Mouse (Mus musculus): ENCODE measurements around the gene Nup153. TPM values are rescaled to one million over a fixed set of nuclear protein-coding genes. Genes with fewer than 3 reads are reported as not detected.

Gene Nup153
- polyA plus RNA-seq, 1 experiment from 2014 or later, result 28.6 TPM

DNA sequence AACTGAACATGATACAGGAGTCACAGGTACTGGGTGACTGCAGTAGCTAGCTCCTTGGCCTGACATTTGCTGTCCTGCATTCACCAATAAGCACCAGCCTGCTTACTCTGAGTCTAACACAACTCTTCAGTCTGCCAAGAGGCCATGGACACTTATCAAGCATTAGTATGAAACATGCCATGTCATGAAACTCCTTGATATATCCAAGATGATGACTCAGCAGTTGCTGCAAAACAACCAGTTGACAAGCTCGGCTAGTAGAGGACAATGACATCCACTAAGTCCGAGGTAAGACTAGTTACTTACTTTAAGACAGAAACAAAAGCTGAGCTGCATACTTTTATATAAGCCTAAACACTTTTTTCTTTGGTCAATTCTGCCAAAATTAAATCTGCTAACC, 2.5 kb downstream of the Nup153 start:
- no peak for DNase-seq (ENCODE audit: low spot score)
- Histone ChIP-seq H3K27ac (replicated peaks) (no peak overlapping the region), H3K4me1 (peaks cover 27% of the 10 kb centered on the region), H3K9me3 (replicated peaks) (no peaks in the 10 kb centered on the region), H3K4me3 (peak overlapping the region; percentile 99), H3K27me3 (ENCODE audit: low read depth, poor library complexity, severe bottlenecking) (no peaks in the 10 kb centered on the region), H3K36me3 (0 out of 2 replicates have a peak, but pooled peaks cover under 1% of the 10 kb centered on the region)
- 31% methylated on average over 2 of the region's 2 CpGs for WGBS

GRCm38 (mm10) chr13:46724371-46724770, 3.4 kb downstream of the Nup153 start:
- no peak overlapping the region for H3K27ac ChIP-seq (replicated peaks)
- no peak overlapping the region for H3K4me3 ChIP-seq
- peaks cover 8% of the 10 kb centered on the region; the same call in 1 of the 2 replicates for H3K36me3 ChIP-seq
- no peaks in the 10 kb centered on the region for H3K27me3 ChIP-seq (ENCODE audit: low read depth, poor library complexity, severe bottlenecking)
- no peak for DNase-seq (ENCODE audit: low spot score)
- peaks cover 27% of the 10 kb centered on the region for H3K4me1 ChIP-seq
- no peaks in the 10 kb centered on the region for H3K9me3 ChIP-seq (replicated peaks)

DNA sequence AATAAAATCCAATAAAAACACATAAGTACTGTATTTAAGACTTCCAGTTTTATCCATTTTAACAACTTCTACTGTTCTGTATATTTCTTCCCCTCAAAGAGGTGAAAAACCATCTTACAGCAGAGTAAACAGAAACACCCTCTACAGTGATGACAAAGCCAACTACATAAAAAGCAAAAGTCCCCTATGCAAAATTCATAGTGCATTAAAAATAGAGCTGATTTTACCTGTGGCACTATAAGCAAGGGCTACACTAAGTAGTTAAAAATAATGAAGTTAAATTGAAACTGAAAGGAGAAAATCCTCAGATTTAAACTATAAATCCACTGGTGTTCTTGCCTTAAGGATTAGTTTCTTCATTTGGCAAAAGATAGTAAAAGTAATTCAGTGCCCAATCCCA, 6.7 kb downstream of the Nup153 start:
- H3K4me3 ChIP-seq, result no peak overlapping the region
- no peaks in the 10 kb centered on the region for H3K9me3 ChIP-seq (replicated peaks)
- H3K36me3 ChIP-seq, result peaks cover 21% of the 10 kb centered on the region
- H3K4me1 ChIP-seq, result peaks cover 18% of the 10 kb centered on the region
- no peak for DNase-seq (ENCODE audit: low spot score)
- no peak overlapping the region for H3K27ac ChIP-seq (replicated peaks)
- H3K27me3 ChIP-seq (ENCODE audit: low read depth, poor library complexity, severe bottlenecking), result no peaks in the 10 kb centered on the region

DNA sequence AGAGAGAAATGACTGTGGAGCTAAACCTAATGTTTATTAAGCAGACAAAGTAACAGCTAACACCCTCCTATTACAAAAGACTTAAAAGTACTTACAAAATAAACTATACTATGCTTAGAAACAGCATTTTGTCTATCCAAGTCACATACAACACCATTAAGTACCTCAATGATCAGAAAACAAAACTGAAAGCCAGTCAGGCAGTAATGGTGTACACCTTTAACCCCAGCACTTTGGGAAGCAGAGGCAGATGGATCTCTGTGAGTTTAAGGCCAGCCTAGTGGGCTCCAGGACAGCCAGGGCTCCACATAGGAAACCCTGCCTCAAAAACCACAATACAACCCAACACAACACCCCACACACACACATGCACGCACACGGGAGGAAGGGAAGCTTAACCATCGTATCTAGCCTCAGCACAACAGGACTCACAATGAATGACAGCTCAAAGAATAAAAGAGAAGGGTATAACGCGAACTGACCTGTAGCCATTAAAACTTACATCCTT, 8.8 kb downstream of the Nup153 start:
- no peak for DNase-seq (ENCODE audit: low spot score)

DNA sequence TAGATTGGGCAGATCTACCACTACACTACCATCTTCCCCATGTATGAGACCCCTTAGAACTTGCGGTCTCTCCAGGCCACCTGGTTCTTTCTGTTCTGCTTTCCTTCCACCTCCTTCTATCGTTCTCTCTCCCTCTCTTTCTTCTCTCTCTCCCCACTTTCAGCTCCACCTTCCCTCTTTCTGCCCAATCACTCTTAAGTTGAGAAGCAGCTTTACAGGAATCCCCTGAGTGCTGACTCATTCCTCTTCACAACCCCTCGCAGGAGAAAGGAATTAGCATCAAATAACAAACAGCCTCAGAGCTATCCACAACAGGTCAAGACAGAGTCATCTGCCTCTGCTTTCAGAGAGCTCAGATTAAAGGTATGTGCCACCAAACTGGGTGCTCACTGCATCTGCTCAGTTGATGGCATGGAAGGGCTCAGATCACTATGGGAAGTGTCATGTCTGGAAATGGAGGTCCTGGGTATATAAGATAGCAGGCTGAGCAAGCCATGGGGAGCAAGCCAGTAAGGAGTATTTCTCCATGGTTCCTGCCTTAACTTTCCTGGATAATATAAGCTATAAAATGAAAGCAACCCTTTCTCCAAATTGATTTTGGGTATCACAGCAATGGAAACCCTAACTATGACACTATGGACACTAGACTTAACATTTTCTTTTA, 11.6 kb downstream of the Nup153 start:
- Histone ChIP-seq H3K27ac (replicated peaks) (no peak overlapping the region), H3K36me3 (peaks cover 68% of the 10 kb centered on the region), H3K9me3 (replicated peaks) (no peaks in the 10 kb centered on the region), H3K4me1 (no peaks in the 10 kb centered on the region), H3K27me3 (ENCODE audit: low read depth, poor library complexity, severe bottlenecking) (no peaks in the 10 kb centered on the region), H3K4me3 (no peak overlapping the region)
- DNase-seq (ENCODE audit: low spot score), result no peak
- 84% methylated on average over 3 of the region's 3 CpGs for WGBS

More for the DNA sequence above, 8.8 kb downstream of the Nup153 start:
- 81% methylated on average over 5 of the region's 5 CpGs for WGBS
- H3K4me1 ChIP-seq, result no peaks in the 10 kb centered on the region
- H3K36me3 ChIP-seq, result peaks cover 39% of the 10 kb centered on the region
- H3K27me3 ChIP-seq (ENCODE audit: low read depth, poor library complexity, severe bottlenecking), result no peaks in the 10 kb centered on the region
- H3K4me3 ChIP-seq, result no peak overlapping the region
- no peaks in the 10 kb centered on the region for H3K9me3 ChIP-seq (replicated peaks)
- no peak overlapping the region for H3K27ac ChIP-seq (replicated peaks)

DNA sequence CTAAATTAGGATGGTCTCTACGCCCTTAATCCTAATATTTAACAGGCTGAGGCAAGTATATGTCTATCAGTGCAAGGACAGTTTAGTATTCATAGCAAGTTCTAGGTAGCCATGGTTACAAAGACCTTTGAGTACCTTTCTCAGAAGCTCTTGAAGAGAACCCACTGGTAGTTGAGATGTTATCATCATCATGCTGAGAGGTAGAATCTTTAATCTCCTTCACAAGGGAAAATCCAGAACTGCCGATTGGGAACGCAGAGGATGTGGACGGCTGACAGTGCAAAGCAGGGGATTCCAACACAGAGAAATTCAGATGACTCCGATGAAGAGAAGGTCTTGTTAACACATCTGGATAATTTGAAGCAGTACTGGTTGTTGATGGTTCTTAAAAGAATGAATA, 14.3 kb downstream of the Nup153 start:
- Histone ChIP-seq H3K27me3 (ENCODE audit: low read depth, poor library complexity, severe bottlenecking) (no peaks in the 10 kb centered on the region), H3K36me3 (peaks cover 85% of the 10 kb centered on the region), H3K4me3 (no peak overlapping the region), H3K4me1 (no peaks in the 10 kb centered on the region), H3K27ac (replicated peaks) (no peak overlapping the region), H3K9me3 (replicated peaks) (no peaks in the 10 kb centered on the region)
- DNase-seq (ENCODE audit: low spot score), result no peak
- 95% methylated on average over 5 of the region's 5 CpGs for WGBS

DNA sequence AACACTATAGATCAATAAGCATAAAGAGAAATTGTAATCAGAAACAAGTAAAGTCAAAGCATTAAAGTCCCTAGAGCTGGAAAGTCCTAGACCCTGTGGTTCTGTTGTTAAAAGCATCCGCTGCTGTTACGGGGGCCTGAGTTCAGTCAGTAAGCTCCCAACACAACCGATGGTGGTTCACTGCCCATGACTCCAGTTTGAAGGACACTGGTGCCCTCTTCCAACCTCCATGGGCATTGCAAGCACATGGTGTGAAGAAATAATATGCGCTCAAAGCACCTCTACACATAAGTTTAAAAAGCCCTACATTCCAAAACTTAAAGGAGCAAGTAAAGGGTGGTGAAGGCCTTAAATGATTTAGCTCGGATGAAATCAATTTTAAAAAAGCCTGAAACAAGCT, 24.6 kb downstream of the Nup153 start:
- no peaks in the 10 kb centered on the region for H3K27me3 ChIP-seq (ENCODE audit: low read depth, poor library complexity, severe bottlenecking)
- H3K4me1 ChIP-seq, result no peaks in the 10 kb centered on the region
- no peak for DNase-seq (ENCODE audit: low spot score)
- no peak overlapping the region for H3K4me3 ChIP-seq
- no peaks in the 10 kb centered on the region for H3K9me3 ChIP-seq (replicated peaks)
- peaks cover 94% of the 10 kb centered on the region for H3K36me3 ChIP-seq
- no peak overlapping the region for H3K27ac ChIP-seq (replicated peaks)
- 81% methylated on average over 5 of the region's 5 CpGs for WGBS

GRCm38 (mm10) chr13:46701486-46701885, 26.3 kb downstream of the Nup153 start:
- no peak for DNase-seq (ENCODE audit: low spot score)
- Histone ChIP-seq H3K4me3 (no peak overlapping the region), H3K9me3 (replicated peaks) (no peaks in the 10 kb centered on the region), H3K36me3 (peaks cover 94% of the 10 kb centered on the region), H3K27ac (replicated peaks) (no peak overlapping the region), H3K27me3 (ENCODE audit: low read depth, poor library complexity, severe bottlenecking) (no peaks in the 10 kb centered on the region), H3K4me1 (no peaks in the 10 kb centered on the region)
- 95% methylated on average over 2 of the region's 2 CpGs for WGBS

- Histone ChIP-seq H3K27me3 (ENCODE audit: low read depth, poor library complexity, severe bottlenecking) (no peaks in the 10 kb centered on the region), H3K4me1 (no peaks in the 10 kb centered on the region), H3K36me3 (peaks cover 95% of the 10 kb centered on the region), H3K27ac (replicated peaks) (no peak overlapping the region), H3K4me3 (no peak overlapping the region), H3K9me3 (replicated peaks) (no peaks in the 10 kb centered on the region)
- DNase-seq (ENCODE audit: low spot score), result no peak
- WGBS, result 89% methylated on average over 1 of the region's 1 CpGs
Observed at GRCm38 (mm10) chr13:46699372-46699771, 28.4 kb downstream of the Nup153 start.

GRCm38 (mm10) chr13:46696788-46697187, 31.0 kb downstream of the Nup153 start:
- no peaks in the 10 kb centered on the region for H3K4me1 ChIP-seq
- WGBS, result 86% methylated on average over 2 of the region's 2 CpGs
- H3K9me3 ChIP-seq (replicated peaks), result no peaks in the 10 kb centered on the region
- no peaks in the 10 kb centered on the region for H3K27me3 ChIP-seq (ENCODE audit: low read depth, poor library complexity, severe bottlenecking)
- no peak for DNase-seq (ENCODE audit: low spot score)
- no peak overlapping the region for H3K27ac ChIP-seq (replicated peaks)
- peaks cover 96% of the 10 kb centered on the region for H3K36me3 ChIP-seq
- no peak overlapping the region for H3K4me3 ChIP-seq

DNA sequence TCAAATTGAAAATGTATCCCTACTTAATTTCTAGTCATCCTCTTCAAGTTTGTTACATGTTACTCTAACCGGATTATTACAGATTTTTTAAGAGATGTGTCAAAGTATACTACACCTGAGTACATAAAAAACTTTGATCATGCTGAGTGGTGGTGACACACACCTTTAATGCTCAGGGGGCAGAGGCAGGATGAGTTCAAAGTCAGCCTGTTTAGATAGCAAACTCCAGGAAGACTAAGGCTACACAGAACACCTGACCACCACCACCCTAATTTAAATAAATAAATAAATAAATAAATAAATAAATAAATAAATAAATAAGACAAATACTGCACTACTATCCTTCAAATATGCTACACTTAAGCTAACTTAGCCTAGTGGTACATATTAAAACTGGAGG, 31.8 kb downstream of the Nup153 start:
- WGBS, result 96% methylated on average over 1 of the region's 1 CpGs
- Histone ChIP-seq H3K36me3 (peaks cover 97% of the 10 kb centered on the region), H3K4me1 (no peaks in the 10 kb centered on the region), H3K27ac (replicated peaks) (no peak overlapping the region), H3K9me3 (replicated peaks) (no peaks in the 10 kb centered on the region), H3K27me3 (ENCODE audit: low read depth, poor library complexity, severe bottlenecking) (no peaks in the 10 kb centered on the region), H3K4me3 (no peak overlapping the region)
- DNase-seq (ENCODE audit: low spot score), result no peak

GRCm38 (mm10) chr13:46695296-46695908, 32.3 kb downstream of the Nup153 start:
- no peak overlapping the region for H3K27ac ChIP-seq (replicated peaks)
- H3K27me3 ChIP-seq (ENCODE audit: low read depth, poor library complexity, severe bottlenecking), result no peaks in the 10 kb centered on the region
- 95% methylated on average over 1 of the region's 1 CpGs for WGBS
- no peaks in the 10 kb centered on the region for H3K9me3 ChIP-seq (replicated peaks)
- no peak overlapping the region for H3K4me3 ChIP-seq
- no peak for DNase-seq (ENCODE audit: low spot score)
- no peaks in the 10 kb centered on the region for H3K4me1 ChIP-seq
- H3K36me3 ChIP-seq, result peaks cover 97% of the 10 kb centered on the region

DNA sequence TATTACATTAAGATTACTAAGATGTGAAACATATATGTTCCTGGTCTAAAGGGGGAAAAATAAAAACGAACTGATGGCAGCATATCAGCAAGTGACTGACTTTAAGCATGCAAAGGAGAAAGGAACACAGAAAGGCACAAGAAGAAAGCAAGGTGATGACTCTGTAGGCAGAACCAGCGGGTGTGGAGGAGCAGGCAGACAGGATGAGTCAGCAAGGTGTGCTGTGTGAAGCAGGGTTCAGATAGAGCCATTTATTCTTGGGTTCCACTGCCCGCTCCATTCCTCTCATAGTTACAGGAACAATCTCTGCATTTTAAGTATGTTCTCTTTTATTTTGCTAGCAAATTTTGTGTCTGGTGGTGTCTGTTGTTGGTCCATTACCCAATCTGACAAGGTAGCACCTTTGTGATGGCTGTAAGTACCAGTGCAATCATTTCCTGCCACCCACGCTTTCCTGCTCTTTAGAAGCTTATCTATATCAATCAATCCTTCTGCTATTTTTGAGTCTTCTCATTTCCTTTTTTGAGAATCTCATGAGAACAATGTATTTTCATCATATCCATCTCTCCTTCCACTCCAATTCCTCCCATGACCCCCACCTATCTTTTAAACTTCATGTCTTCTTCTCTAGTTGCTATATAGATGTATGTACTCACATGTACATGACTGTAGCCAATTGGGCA, 37.0 kb downstream of the Nup153 start:
- H3K9me3 ChIP-seq (replicated peaks), result no peaks in the 10 kb centered on the region
- WGBS, result 91% methylated on average over 4 of the region's 4 CpGs
- H3K27ac ChIP-seq (replicated peaks), result no peak overlapping the region
- no peak overlapping the region for H3K4me3 ChIP-seq
- H3K27me3 ChIP-seq (ENCODE audit: low read depth, poor library complexity, severe bottlenecking), result no peaks in the 10 kb centered on the region
- no peaks in the 10 kb centered on the region for H3K4me1 ChIP-seq
- no peak for DNase-seq (ENCODE audit: low spot score)
- H3K36me3 ChIP-seq, result peaks cover 98% of the 10 kb centered on the region

Measured in midbrain, embryonic 10.5 days (tissue).